Mouse (Mus musculus) ovary, postnatal 10 days (tissue): Measurements from ENCODE around the gene Hist2h2aa2.
A peak's percentile ranks its signal among the peaks of the same experiment; 100 is the strongest.
"Not testable (repeated sequence)": the region's sequence is repeated elsewhere in the genome, so short reads cannot be mapped to it uniquely, and the experiment has no call there.

Source experiments
- DNase-seq: peaks from one replicate; pipeline ENCODE4 v3.0.0; 2022; ENCODE audit warnings: low spot score

The Hist2h2aa2 gene

DNA sequence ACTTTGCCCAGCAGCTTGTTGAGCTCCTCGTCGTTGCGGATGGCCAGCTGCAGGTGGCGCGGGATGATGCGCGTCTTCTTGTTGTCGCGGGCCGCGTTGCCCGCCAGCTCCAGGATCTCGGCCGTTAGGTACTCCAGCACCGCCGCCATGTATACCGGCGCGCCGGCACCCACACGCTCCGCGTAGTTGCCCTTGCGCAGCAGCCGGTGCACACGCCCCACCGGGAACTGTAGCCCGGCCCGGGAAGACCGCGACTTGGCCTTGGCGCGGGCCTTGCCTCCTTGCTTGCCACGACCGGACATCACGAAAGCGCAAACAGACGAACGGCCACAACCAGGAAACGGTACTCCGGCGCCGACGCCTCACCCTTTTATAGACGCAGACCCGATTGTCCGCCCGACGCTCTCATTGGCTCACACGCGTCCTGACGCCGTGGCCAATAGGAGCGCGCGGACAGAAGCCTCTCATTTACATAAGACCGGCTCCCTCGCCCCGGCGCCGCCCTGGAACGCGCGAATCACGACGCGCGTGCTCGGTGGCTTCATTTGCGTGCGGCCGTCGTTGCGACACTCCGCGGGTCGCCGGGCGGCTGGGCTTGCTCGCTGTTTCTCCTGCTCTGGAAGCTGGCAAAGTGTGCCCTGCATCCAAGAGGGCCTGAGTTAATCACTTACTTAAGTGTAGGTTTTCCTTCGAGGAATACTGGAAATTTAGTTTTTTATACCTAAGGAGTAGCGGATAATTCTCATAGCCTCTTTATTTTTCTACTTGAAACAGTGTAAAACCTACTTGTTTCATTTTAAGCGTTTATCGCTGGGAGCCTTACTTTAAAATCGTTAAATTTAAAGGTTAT, at the start of gene Hist2h2aa2:
Hist2h2aa2 (minus strand) TSS at position 328 of the 850 bp plus-strand sequence.
- peak; percentile 96 for DNase-seq

- DNase-seq: no peak
These were observed 49.1 kb upstream of the Hist2h2aa2 start for GRCm38 (mm10) chr3:96289201-96289600.

GRCm38 (mm10) chr3:96287334-96287733, 47.3 kb upstream of the Hist2h2aa2 start:
- DNase-seq: not testable (repeated sequence)

DNA sequence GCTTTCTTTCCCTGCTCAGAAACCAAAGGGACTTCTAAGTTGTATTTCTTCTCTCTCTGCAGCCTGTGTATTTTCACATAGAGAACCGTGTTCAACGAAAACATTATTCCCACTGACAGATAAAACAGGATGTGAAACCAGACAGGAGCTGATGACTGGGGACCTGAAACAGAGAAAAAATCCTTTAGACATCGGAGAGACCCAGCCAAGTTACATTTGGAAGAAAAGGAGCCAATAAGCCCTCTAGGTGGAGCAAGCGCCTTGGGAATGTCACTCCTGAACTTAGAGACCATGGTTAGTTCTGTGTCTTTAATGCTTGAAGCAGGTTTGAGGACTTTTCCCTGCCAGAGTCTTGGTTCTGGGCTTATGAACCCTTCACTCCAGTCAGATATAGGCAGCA, 44.4 kb upstream of the Hist2h2aa2 start:
- no peak for DNase-seq

DNA sequence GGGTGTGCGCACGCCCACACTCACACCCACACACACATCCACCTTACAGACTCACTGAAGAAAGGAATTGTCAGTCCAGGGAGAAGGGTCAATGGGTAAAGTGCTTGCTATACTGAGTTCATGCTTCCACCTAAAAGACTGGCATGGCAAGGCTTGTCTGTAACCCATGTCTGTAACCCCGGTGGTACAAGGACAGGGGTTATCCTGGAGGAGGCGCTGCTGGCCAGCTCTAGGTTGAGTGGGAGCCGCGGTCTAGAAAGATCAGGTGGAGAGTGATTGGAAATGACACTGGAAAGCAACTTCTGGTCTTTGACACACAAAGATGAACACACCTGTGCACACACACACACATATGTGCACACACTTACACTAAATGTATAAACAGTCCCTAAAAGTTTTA, 40.6 kb upstream of the Hist2h2aa2 start:
- no peak for DNase-seq

DNA sequence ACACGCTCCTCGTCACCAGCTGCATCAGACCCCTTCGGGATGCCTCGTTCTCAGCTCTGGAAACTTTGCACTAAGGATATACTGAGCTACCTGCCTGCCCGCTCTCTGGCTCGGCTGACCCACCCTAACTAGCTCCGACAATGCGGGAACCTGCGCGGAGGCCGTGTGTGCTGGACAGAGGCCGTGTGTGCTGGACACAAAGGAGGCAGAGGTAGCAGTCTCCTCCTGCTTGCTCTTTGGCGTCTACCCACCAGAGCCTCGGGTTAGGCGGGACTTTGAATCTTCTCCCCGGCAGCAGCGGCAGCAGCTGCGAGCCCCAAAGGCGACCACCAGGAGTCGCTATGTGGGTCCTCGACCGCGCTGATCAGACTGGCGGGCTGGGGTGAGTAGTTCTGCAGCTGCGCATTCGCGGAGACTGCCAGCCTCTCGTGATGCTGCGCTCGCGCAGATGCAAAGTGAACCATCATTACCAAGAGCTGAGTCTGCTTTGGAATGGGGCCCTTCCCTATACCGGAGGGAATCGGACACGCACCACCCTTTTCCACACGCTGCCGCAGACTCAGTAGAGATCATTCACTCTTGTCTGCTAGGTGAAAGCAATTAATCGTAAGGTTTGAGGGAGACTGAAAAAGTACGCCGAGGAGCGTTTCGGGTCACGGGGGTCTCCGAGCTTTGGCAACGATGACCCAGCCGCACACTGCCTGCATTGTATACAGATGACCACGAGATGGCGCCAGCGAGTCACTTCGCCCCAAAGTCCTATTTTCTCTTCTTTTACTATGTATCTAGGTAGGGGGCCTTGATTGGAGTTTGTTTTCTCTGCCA, 37.9 kb upstream of the Hist2h2aa2 start:
- DNase-seq: peak; percentile 75

DNA sequence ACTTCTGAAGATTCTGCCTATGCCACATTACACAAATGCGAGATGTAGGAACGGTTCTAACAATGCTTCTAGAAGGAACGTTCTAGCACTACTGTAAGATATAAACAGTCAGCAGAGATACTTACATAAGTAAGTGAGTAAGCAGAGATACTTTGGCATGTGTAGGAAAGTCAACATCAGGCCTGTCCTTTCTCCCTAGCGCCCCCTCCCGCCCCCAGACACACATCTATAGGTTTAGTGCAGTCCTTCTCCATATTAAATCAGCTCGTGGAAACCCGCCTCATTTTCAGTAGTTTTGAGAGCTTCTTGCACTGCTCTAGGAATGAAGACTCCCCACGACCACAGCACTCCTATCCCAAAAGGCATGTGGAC, 37.3 kb upstream of the Hist2h2aa2 start:
- DNase-seq: no peak

DNA sequence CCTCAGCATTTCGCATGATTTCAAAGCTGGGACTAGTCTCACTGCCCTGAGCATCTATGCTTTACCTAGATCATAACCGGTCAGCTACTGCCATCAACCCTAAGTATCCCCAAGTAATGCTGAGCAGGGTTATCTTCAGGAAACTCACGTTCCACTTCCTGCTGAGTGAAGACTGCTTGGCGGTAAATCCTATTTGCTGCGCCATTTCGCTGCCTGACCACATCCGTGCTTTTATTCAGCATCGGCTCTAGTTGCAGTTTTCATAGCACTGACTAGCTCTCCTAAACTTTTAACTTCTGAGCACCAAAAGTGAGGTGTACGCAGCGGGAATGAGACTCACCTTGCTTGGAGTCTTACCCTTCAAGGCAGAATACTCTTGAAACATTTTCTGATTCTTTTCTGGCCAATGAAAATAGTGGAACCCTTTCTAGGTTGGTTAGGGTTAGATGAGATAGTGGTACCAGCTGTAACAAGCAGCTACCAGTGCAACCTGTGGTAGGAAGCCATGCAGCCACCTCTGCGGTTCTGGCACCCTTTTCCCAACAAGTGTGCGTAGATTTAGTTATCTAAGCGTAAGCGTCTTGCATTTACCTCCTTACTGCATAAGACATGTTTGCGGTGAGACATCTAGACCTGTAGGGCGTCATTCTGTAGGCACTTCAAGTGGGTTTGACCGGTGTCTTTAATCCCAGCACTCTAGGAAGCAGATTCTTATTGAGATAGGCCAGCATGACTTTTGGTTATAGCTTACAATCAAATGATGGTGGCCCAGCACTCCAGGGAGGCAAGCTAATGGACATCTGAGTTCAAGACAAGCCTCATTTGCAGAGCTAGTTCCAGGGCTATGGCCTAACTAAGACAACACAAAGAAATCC, 33.8 kb upstream of the Hist2h2aa2 start:
- no peak for DNase-seq

DNA sequence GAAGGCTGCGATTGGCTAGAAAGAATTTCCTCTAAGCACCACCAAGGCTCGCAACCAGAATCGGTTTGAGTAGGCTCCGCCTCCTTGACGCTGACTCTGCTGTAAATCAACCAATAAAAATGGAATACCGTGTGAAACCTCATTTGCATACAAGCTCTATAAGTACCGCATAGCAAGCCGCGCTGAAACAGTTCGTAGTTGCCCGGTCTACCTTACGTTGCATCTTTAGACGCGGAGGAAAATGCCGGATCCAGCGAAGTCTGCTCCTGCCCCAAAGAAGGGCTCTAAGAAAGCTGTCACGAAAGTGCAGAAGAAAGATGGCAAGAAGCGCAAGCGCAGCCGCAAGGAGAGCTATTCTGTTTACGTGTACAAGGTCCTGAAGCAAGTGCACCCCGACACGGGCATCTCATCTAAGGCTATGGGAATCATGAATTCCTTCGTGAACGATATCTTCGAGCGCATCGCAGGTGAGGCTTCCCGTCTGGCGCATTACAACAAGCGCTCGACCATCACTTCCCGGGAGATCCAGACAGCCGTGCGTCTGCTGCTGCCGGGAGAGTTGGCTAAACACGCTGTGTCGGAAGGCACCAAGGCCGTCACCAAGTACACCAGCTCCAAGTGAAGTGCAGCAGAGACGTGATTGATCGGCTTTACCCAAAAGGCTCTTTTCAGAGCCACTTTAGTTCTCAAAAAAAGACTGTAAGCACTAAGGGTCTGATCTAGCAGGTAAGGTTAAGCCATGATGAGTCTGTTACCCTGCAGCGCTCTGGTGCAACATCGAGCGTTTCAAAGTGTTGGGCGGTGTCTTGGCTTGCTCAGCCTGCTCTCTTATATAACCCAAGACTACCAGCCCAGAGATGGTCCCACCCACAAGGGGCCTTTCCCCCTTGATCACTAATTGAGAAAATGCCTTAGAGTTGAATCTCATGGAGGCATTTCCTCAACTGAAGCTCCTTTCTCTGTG, 29.7 kb upstream of the Hist2h2aa2 start, which contains the start of gene Hist2h2bb:
Hist2h2bb (plus strand) TSS at position 242 of the 964 bp plus-strand sequence.
- DNase-seq: peak; percentile 85

DNA sequence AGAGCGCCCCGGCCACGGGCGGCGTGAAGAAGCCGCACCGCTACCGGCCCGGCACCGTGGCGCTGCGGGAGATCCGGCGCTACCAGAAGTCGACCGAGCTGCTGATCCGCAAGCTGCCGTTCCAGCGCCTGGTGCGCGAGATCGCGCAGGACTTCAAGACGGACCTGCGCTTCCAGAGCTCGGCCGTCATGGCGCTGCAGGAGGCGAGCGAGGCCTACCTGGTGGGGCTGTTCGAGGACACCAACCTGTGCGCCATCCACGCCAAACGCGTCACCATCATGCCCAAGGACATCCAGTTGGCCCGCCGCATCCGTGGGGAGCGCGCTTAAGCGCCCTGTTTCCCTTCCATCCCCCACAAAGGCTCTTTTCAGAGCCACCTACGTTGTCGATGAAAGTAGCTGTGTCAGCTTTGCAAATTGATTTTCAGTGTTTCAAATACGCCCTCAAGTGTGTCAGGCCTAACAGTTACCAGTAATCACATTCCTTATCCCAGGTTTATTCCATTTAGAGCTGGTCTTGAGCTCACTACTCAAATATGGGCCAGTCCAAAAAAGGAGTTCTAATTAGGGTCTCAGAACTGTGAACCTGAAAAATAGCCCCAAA, 28.8 kb upstream of the Hist2h2aa2 start:
- not testable (repeated sequence) for DNase-seq

GRCm38 (mm10) chr3:96268051-96268775, 28.1 kb upstream of the Hist2h2aa2 start, which contains the start of gene Hist2h3b:
Gene Hist2h3b, plus strand, starts transcription at chr3:96268654.
- peak; percentile 88 for DNase-seq

- DNase-seq: no peak
These were observed 27.5 kb upstream of the Hist2h2aa2 start for GRCm38 (mm10) chr3:96267541-96267940.

- DNase-seq: no peak
These were observed 26.1 kb upstream of the Hist2h2aa2 start for GRCm38 (mm10) chr3:96266132-96266710.

- no peak for DNase-seq
These were observed 24.4 kb upstream of the Hist2h2aa2 start for GRCm38 (mm10) chr3:96264404-96264949.

GRCm38 (mm10) chr3:96263558-96264403, 23.7 kb upstream of the Hist2h2aa2 start:
- DNase-seq: no peak

DNA sequence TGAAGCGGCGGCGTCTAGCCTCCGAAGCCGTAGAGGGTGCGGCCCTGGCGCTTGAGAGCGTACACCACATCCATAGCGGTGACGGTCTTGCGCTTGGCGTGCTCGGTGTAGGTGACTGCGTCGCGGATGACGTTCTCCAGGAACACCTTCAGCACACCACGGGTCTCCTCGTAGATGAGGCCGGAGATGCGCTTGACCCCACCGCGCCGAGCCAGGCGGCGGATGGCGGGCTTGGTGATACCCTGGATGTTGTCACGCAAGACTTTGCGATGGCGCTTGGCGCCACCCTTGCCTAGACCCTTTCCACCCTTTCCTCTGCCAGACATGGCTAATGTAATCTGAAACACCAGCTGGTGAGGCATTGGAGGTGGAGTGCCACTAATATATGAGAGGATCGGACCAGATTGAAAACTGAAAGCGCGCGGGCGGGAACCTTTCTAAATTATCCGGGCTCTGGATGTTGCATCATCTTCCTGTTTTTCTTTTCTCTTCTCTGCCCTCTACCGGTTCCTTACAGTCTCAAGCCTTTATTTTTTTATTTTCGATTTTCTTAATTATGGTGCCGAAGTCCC, 23.0 kb upstream of the Hist2h2aa2 start, which contains the start of gene Hist2h4:
Hist2h4 (minus strand) TSS at position 333 of the 572 bp plus-strand sequence.
- DNase-seq: peak; percentile 96

DNA sequence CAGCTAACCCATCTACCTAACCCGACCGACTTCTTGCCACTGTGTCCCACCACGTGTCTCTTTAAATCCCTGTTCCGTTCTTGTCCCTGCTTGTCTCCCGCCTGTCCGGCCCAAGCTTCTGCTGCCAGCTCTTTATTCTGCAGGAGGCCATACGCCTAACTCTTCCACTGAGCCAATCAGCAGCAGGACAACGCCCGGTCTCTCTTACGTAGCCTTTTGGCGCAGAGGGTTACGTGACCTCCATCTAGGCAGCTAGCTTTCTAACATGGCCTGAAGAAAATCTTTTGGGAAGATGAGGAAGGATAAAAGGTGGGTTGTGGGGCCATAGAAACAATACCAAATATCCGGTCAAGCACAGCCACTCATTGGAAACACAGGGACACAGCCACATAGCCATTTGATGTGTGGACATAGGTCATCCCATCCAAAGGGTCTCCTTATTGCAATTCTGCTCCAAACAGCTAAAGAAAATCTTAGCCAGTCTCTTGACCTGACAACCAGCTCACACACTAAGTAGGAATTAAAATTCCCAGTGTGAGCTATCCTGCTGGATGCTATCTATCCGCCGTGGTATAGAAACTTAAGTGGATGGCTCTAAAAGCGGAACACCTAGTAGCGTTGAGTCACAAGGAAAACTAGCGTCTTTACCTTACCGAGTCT, 22.3 kb upstream of the Hist2h2aa2 start:
- DNase-seq: no peak
